Mouse (Mus musculus): Measurements from ENCODE around the gene H6pd. TPM values are rescaled to one million over a fixed set of nuclear protein-coding genes. Genes with fewer than 3 reads are reported as not detected.
A peak's percentile ranks its signal among the peaks of the same experiment; 100 is the strongest.

Gene H6pd
- polyA plus RNA-seq, 1 experiment from 2014 or later: 12.7 TPM

- Histone ChIP-seq H3K4me3 (peak overlapping the region; percentile 36), H3K36me3 (no peaks in the 10 kb centered on the region), H3K27ac (ENCODE audit: poor library complexity, severe bottlenecking) (no peak overlapping the region), H3K9ac (peak overlapping the region; percentile 57), H3K4me1 (replicated peaks) (peaks cover 34% of the 10 kb centered on the region), H3K9me3 (replicated peaks) (no peaks in the 10 kb centered on the region), H3K27me3 (replicated peaks) (no peaks in the 10 kb centered on the region), H3K4me2 (peak overlapping the region; percentile 74)
- ATAC-seq (ENCODE audit: insufficient number of reproducible peaks, low FRiP score): peak; percentile 85
- WGBS: 6% methylated on average over 21 of the region's 21 CpGs
Measured at GRCm38 (mm10) chr4:149988931-149989556, 19.8 kb downstream of the H6pd start.

DNA sequence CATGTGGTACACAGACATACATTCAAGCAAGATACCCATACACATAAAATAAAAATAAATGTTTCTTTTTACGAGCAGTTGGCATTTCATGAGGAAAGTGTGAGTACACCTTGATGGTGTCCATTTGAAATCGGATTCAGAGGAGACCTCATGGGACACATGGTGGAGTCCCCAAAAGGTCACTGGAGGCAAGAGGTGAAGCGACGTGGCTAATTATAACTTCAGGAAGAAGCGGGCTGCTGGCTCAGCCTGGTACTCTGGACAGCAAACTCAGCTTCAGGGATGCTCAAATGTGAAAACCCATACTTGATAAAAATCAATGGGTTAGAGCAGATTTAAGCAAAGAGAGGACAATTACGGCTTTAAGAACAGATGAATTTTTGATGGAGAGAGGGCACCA is 20.5 kb downstream of the H6pd start:
- Histone ChIP-seq H3K27ac (ENCODE audit: poor library complexity, severe bottlenecking) (no peak overlapping the region), H3K4me3 (peak overlapping the region; percentile 36; the same call in 1 of the 2 replicates)
- 68% methylated on average over 6 of the region's 6 CpGs for WGBS

DNA sequence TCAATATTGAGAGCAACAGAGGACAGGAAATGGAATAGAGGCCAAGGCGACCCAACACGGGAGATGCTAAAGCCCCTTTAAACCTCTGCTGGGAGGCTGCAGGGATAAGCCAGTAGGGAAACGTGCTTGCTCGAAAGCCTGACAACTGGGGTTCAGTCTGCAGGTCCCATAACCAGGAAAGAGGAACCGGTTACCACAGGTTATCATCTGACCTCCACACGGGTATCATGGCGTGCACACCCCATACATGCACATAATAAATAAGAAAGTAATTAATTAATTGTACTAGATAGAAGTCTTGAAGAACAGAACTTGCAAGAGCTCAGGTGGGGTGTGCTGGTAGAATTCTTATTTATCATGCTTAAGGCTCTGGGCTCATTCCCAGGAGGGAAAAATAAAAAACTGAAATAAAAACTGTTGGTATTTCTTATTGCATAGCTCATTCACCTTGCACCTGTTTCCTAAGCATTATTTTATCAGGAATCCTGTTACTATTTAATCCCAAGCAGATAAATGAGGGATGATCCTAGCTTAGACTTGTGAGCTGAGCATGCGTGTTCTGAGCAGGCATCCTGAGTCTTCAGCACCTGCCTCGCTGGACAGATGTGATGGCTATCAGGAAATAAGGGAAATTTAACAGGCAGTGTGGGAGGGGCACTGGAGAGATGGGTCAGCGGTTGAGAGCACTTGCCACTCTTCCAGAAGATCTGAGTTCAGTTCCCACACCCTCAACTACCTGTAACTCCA is 22.0 kb downstream of the H6pd start:
- Histone ChIP-seq H3K4me2 (no peak overlapping the region), H3K9ac (no peak overlapping the region), H3K27me3 (replicated peaks) (0 out of 2 replicates have a peak, but pooled peaks cover 4% of the 10 kb centered on the region), H3K9me3 (replicated peaks) (no peaks in the 10 kb centered on the region), H3K27ac (ENCODE audit: poor library complexity, severe bottlenecking) (no peak overlapping the region), H3K4me3 (no peak overlapping the region), H3K36me3 (peaks cover 13% of the 10 kb centered on the region), H3K4me1 (replicated peaks) (peaks cover 28% of the 10 kb centered on the region)
- 81% methylated on average over 10 of the region's 10 CpGs for WGBS
- ATAC-seq (ENCODE audit: insufficient number of reproducible peaks, low FRiP score): no peak

More for the DNA sequence above, 20.5 kb downstream of the H6pd start:
- Histone ChIP-seq H3K4me1 (replicated peaks) (peaks cover 28% of the 10 kb centered on the region), H3K36me3 (peaks cover under 1% of the 10 kb centered on the region), H3K27me3 (replicated peaks) (no peaks in the 10 kb centered on the region), H3K9me3 (replicated peaks) (no peaks in the 10 kb centered on the region), H3K4me2 (peak overlapping the region; percentile 74), H3K9ac (peak overlapping the region; percentile 57)
- no peak for ATAC-seq (ENCODE audit: insufficient number of reproducible peaks, low FRiP score)

DNA sequence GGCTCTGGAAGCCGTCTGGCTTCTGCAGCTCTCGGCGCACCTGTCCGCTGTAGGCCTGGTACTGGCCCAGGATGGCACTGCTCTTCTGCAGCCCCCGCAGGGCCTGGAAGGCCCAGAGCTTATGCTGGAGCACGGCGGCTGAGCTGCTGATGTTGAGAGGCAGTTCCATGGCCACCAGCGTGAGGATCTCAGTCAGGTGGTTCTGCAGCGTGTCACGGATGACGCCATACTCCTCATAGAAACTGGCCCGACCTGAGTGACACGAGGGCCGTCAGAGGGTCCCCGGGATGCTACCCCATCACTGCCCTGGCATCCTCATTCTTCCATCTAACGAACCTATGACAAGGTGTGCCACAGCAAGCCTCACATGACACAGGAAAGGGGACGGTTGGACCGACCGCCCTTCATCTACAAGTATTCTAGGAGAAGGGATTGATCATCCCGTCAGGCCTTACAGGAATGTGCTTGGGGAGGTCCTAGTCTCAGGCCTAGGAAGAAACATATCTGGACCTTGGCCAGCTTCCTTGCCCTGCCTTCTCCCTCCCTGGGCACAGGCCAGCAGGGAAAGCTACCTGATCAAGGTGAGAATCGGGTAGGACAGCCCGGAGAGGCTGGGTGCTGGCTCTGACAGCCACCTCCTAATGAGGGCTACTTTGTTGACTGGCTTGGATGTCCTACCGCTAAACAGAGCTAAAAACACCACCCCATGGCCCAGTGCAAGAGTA is 24.7 kb downstream of the H6pd start:
- Histone ChIP-seq H3K9me3 (replicated peaks) (no peaks in the 10 kb centered on the region), H3K4me3 (no peak overlapping the region), H3K4me1 (replicated peaks) (peaks cover 17% of the 10 kb centered on the region), H3K27me3 (replicated peaks) (0 out of 2 replicates have a peak, but pooled peaks cover 4% of the 10 kb centered on the region), H3K4me2 (no peak overlapping the region), H3K27ac (ENCODE audit: poor library complexity, severe bottlenecking) (no peak overlapping the region), H3K9ac (no peak overlapping the region), H3K36me3 (peaks cover 25% of the 10 kb centered on the region)
- 87% methylated on average over 23 of the region's 23 CpGs for WGBS
- no peak for ATAC-seq (ENCODE audit: insufficient number of reproducible peaks, low FRiP score)

GRCm38 (mm10) chr4:149982154-149982553 is 26.7 kb downstream of the H6pd start:
- peaks cover 25% of the 10 kb centered on the region for H3K36me3 ChIP-seq
- H3K27me3 ChIP-seq (replicated peaks): peaks cover 9% of the 10 kb centered on the region; the same call in 1 of the 2 replicates
- H3K9me3 ChIP-seq (replicated peaks): no peaks in the 10 kb centered on the region
- ATAC-seq (ENCODE audit: insufficient number of reproducible peaks, low FRiP score): no peak
- H3K27ac ChIP-seq (ENCODE audit: poor library complexity, severe bottlenecking): no peak overlapping the region
- WGBS: 80% methylated on average over 15 of the region's 15 CpGs
- H3K4me1 ChIP-seq (replicated peaks): peaks cover 26% of the 10 kb centered on the region
- H3K4me3 ChIP-seq: no peak overlapping the region
- no peak overlapping the region for H3K4me2 ChIP-seq
- no peak overlapping the region for H3K9ac ChIP-seq

DNA sequence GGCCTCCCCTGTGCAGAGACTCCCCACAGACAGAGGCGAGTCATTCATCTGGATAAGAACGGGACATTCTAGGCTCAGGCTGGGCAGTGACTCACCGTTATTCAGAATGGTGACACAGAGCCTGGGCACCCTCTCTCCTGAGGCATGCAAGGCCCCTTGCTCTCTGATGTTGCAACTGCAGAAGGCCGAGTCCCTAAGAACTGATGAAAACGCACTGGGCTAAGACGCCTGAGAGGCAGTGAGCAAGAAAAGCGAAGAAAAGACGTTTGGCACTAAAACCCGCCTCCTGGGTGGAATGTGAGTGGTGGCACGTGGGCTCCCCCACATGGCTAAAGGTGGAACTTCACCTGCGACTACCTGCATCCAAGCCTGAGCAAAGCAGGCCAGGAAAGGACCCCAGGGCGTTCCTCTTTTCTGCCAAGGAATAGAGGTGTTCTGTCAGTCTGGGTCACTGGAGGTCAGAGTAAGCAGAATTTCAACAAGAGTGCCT is 29.0 kb downstream of the H6pd start:
- H3K36me3 ChIP-seq: peaks cover 25% of the 10 kb centered on the region
- H3K4me2 ChIP-seq: peak overlapping the region; percentile 66
- H3K27me3 ChIP-seq (replicated peaks): peaks cover 9% of the 10 kb centered on the region; the same call in 1 of the 2 replicates
- peak overlapping the region; percentile 21 for H3K4me3 ChIP-seq
- no peak overlapping the region for H3K27ac ChIP-seq (ENCODE audit: poor library complexity, severe bottlenecking)
- 4% methylated on average over 12 of the region's 12 CpGs for WGBS
- peak overlapping the region; percentile 41; the same call in 1 of the 2 replicates for H3K9ac ChIP-seq
- peak; percentile 56; the same call in 1 of the 2 replicates for ATAC-seq (ENCODE audit: insufficient number of reproducible peaks, low FRiP score)
- H3K9me3 ChIP-seq (replicated peaks): no peaks in the 10 kb centered on the region
- H3K4me1 ChIP-seq (replicated peaks): peaks cover 35% of the 10 kb centered on the region

DNA sequence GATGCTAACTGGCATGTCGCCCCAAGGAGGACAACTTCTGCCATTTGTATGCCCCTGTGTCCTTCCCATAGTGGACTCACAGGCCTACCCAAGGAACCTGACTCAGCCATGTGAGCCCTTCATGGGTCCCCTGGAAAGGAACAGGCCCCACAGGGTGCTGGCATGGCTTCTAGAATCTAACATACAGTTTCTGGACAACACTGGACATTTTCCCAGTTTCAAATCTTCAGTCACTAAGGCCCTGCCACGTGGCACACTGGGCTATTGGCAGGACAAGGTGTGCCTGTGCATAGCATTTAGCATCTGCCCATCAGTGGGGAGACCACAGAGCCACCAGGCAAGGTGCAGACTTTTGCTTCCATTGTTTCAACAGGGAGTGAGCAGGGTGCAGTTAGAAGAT is 30.0 kb downstream of the H6pd start:
- H3K27me3 ChIP-seq (replicated peaks): peaks cover 9% of the 10 kb centered on the region; the same call in 1 of the 2 replicates
- H3K9ac ChIP-seq: no peak overlapping the region
- H3K4me1 ChIP-seq (replicated peaks): peaks cover 35% of the 10 kb centered on the region
- no peak overlapping the region for H3K4me2 ChIP-seq
- no peak overlapping the region for H3K27ac ChIP-seq (ENCODE audit: poor library complexity, severe bottlenecking)
- WGBS: 79% methylated on average over 2 of the region's 2 CpGs
- no peak overlapping the region for H3K4me3 ChIP-seq
- no peak for ATAC-seq (ENCODE audit: insufficient number of reproducible peaks, low FRiP score)
- no peaks in the 10 kb centered on the region for H3K9me3 ChIP-seq (replicated peaks)
- peaks cover 25% of the 10 kb centered on the region for H3K36me3 ChIP-seq

DNA sequence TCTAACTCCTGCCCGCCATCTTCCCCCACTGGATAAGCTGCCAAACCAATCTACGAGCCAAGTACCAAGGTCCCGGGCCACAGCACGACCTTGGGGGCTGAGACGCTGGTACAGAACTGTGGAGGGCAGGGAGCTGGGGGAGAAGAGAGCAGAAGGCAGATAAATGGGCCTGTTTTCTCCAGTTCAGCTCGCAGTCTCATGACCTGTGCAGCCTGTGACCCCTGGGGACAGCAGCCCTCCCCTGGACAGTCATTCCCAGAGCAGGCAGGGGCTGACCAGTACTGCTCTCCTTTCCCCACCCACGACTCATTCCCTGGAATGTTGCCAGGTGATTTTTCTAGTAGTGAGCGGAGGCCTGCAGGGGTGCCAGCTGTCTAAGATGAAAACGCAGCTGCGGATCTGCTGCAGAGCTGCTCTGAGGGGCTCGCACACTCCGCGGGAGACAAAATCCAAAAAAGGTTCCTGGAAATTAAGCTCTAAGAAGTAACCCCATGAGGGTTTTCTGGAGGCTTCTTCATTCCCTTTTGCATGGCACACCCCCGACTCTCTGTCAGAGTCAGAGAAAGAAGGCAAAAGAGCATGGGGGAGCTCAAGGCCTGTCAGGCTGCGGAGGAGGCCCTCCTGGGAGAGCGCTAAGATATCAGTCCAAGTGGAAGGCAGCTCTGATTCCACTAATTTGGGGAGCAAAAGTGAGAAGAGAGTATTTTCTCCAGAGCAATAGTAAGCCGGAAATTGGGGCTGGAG is 30.9 kb downstream of the H6pd start:
- Histone ChIP-seq H3K4me2 (peak overlapping the region; percentile 28), H3K4me1 (replicated peaks) (peaks cover 35% of the 10 kb centered on the region), H3K27ac (ENCODE audit: poor library complexity, severe bottlenecking) (peak overlapping the region; percentile 68), H3K9me3 (replicated peaks) (no peaks in the 10 kb centered on the region), H3K4me3 (no peak overlapping the region), H3K27me3 (replicated peaks) (peaks cover 7% of the 10 kb centered on the region), H3K36me3 (peaks cover 20% of the 10 kb centered on the region), H3K9ac (peak overlapping the region; percentile 40; the same call in 1 of the 2 replicates)
- WGBS: 47% methylated on average over 17 of the region's 17 CpGs
- ATAC-seq (ENCODE audit: insufficient number of reproducible peaks, low FRiP score): peak; percentile 31; the same call in 1 of the 2 replicates

GRCm38 (mm10) chr4:149977181-149977580 is 31.6 kb downstream of the H6pd start:
- H3K27me3 ChIP-seq (replicated peaks): peaks cover 5% of the 10 kb centered on the region
- no peak for ATAC-seq (ENCODE audit: insufficient number of reproducible peaks, low FRiP score)
- peaks cover 15% of the 10 kb centered on the region; the same call in 1 of the 2 replicates for H3K36me3 ChIP-seq
- H3K27ac ChIP-seq (ENCODE audit: poor library complexity, severe bottlenecking): no peak overlapping the region
- H3K9ac ChIP-seq: 0 out of 2 replicates have a peak overlapping the region, but pooled peaks have one; percentile 40
- H3K9me3 ChIP-seq (replicated peaks): no peaks in the 10 kb centered on the region
- H3K4me2 ChIP-seq: no peak overlapping the region
- peaks cover 35% of the 10 kb centered on the region for H3K4me1 ChIP-seq (replicated peaks)
- 53% methylated on average over 6 of the region's 6 CpGs for WGBS
- no peak overlapping the region for H3K4me3 ChIP-seq

GRCm38 (mm10) chr4:149975730-149976254 is 33.0 kb downstream of the H6pd start:
- Histone ChIP-seq H3K4me3 (no peak overlapping the region), H3K4me1 (replicated peaks) (peaks cover 38% of the 10 kb centered on the region), H3K27ac (ENCODE audit: poor library complexity, severe bottlenecking) (no peak overlapping the region), H3K9me3 (replicated peaks) (no peaks in the 10 kb centered on the region), H3K36me3 (peaks cover under 1% of the 10 kb centered on the region; the same call in 1 of the 2 replicates), H3K9ac (no peak overlapping the region), H3K4me2 (no peak overlapping the region), H3K27me3 (replicated peaks) (peaks cover 5% of the 10 kb centered on the region)
- ATAC-seq (ENCODE audit: insufficient number of reproducible peaks, low FRiP score): no peak
- 70% methylated on average over 5 of the region's 5 CpGs for WGBS

All from heart, embryonic 12.5 days (tissue).